Mouse (Mus musculus) gastrocnemius, postnatal 36 days (tissue): ENCODE measurements at regions not wholly inside any gene's neighbourhood (a gene's known extent, or its start where the extent isn't known, plus 50 kb on each side); places are given as distances from the start of the nearest gene placed in this dataset.

Source experiments
- DNase-seq, 2 experiments: peaks; one replicate each; pipeline ENCODE4 v3.0.0; 2022
- intact Hi-C: fragments of 180-260 bp; cut with DNase I; formaldehyde crosslinking; loops from one replicate; pipeline ENCODE4 v1.15.1; 2025

- no peak for DNase-seq
- intact Hi-C loops = no loop called here
Observed at GRCm38 (mm10) chr15:67336294-67337039, 835.8 kb upstream of the Lrrc6 start.

DNA sequence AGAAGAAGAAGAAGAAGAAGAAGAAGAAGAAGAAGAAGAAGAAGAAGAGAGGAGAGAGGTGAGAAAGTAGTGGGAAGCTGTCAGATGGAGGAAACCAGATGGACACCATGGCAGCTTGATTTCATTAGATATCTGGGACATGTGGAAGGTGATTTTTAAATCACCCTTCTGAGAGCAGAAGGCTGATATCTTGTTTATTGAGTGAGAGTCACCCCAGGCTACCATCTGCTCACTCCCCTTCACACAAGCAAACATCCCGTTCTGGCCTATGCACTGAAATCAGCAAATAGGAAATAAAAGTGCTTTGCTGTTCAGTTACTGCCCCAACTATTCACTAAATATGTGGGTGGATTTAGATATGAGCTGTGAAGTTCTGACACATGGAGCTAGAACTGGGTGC is 831.8 kb upstream of the Lrrc6 start:
- intact Hi-C loops = no loop called here
- no peak for DNase-seq

GRCm38 (mm10) chr15:67320292-67320691 is 819.6 kb upstream of the Lrrc6 start:
- no peak for DNase-seq
- intact Hi-C loops = no loop called here

DNA sequence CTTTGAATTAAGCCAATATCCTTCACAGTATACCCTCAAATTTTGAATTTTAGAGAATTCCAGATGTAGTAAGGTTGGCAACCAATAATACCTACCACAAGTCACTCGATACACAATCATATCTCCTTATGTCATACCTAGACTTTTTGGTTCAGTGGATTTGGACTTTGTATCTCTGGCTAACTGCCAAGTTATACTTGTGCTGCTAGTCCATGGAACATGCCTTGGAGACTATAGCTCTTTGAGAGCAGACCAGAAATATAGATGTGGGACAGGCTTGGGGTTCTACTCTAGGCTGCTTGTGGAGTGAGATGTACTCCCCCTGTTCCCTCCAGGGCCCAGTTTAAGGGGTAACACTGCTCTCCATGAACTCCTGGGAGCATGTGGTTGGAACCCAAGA is 814.5 kb upstream of the Lrrc6 start:
- DNase-seq = no peak
- intact Hi-C loops = no loop called here

GRCm38 (mm10) chr15:67313648-67314047 is 812.9 kb upstream of the Lrrc6 start:
- no peak for DNase-seq
- intact Hi-C loops = loop anchor here (5.0 kb wide), 1 partner anchor 279 kb away; no protein-coding TSS in a partner anchor

DNA sequence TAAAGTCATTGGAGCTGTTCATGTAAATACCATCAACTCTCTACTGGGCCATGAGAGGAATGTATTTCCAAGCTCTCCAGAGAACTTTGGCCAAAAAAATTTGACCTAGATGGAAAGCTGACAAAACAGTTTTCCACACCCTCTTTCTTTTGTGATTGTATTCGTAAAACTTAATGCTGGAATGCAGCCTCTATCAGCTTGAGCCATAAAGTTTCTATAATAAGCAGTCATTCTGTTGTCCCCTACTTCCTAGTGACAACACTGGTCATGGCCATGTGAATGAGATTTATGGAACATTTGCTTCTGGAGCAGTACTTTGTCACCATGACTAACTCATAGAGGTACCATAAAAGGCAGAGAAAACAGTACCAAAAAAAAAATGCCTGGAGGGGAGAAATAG is 805.0 kb upstream of the Lrrc6 start:
- intact Hi-C loops = no loop called here
- DNase-seq = no peak

DNA sequence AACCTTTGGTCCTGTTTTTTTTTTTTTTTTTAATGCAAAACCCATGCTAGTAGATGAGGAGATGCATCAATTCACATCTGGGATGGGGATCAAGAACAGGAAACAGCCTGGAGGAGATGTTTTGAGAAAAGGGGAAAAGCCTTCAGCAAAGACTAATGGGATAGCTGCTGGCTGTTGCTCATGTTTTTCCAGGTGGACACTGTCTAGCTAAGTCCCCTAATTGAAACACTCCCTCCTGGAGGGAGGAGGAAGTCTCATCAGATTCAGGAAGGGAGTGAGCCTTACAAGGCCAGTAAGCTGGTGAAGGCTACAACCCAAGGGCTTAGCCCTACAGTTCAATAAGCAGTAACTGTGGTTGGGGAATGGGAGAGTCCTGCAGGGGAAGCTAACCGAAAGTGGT is 803.1 kb upstream of the Lrrc6 start:
- no peak for DNase-seq

GRCm38 (mm10) chr15:67301871-67302363 is 801.2 kb upstream of the Lrrc6 start:
- peak; percentile 21 to 23 for DNase-seq
- intact Hi-C loops = no loop called here

More for the DNA sequence above, 803.1 kb upstream of the Lrrc6 start:
- intact Hi-C loops = no loop called here

GRCm38 (mm10) chr15:67301024-67301423 is 800.3 kb upstream of the Lrrc6 start:
- intact Hi-C loops = no loop called here

DNA sequence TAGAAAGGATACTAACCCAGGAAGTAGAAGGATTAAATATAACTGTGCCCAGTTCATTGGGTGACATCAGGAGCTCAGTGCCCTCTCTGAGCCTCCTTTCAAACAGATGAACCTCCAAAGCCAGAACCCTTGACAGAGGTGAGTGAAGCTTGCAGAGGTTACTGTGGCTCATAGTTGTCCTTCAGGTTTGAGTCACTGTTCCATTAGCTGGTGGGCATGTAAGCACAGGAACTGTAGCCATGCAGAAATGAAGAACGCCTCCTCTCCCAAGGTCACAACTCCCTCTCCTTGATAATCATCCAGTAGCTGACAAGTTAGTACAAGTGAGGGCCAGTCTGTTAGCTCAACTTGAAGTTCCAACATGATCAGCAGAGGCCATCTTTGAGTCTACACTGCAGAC is 794.1 kb upstream of the Lrrc6 start:
- intact Hi-C loops = no loop called here
- DNase-seq = no peak

More at GRCm38 (mm10) chr15:67301024-67301423, 800.3 kb upstream of the Lrrc6 start:
- no peak for DNase-seq

DNA sequence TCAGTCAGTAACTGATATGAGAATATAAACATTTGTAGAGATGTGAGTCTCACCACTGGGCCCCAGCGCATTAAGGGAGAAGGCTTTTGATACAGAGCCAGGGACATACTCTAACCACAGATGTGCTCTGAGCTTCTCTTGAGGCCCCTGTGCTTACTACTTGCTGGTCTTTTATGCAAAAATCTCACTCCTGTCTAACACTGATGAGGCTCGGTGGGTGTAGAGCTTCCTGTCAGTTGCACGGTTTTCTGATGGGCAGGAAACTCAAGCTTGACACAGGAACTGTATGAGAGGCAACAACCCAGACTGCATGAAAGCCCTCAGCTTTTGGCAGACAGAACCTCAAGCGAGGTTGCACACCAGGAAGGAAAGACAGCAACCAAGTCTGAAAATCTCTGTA is 789.0 kb upstream of the Lrrc6 start:
- intact Hi-C loops = no loop called here
- DNase-seq = no peak

GRCm38 (mm10) chr15:67284941-67285340 is 784.2 kb upstream of the Lrrc6 start:
- DNase-seq = no peak
- intact Hi-C loops = no loop called here

GRCm38 (mm10) chr15:67283275-67283972 is 782.7 kb upstream of the Lrrc6 start:
- DNase-seq = no peak
- intact Hi-C loops = no loop called here

- intact Hi-C loops = no loop called here
- DNase-seq = no peak
Observed at GRCm38 (mm10) chr15:67278869-67279268, 778.2 kb upstream of the Lrrc6 start.

- no peak for DNase-seq
- intact Hi-C loops = no loop called here
Observed at GRCm38 (mm10) chr15:67275058-67275457, 774.3 kb upstream of the Lrrc6 start.

- intact Hi-C loops = no loop called here
- DNase-seq = no peak
Observed at GRCm38 (mm10) chr15:67272397-67272796, 771.7 kb upstream of the Lrrc6 start.

DNA sequence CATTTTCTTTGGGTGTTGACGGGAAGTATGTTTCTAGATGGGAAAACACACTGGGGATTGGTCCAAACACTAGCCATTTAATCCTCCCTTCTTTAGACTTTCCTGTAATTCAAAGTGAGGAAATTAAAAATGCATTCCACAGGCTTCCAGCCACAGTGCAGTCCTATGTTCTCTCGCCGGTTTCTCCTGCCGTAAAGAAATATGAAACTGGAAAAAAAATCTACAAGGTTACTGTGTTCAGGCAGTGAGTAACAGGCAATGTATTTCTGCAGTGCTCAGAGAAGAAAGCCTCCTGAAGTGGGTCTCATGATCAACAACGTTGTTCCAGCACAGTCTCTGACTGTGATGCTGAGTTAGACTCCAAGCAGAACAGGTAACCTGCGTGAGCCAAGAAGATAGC is 763.0 kb upstream of the Lrrc6 start:
- intact Hi-C loops = no loop called here
- no peak for DNase-seq

- intact Hi-C loops = no loop called here
- DNase-seq = no peak
Observed at GRCm38 (mm10) chr15:67263313-67263712, 762.6 kb upstream of the Lrrc6 start.

DNA sequence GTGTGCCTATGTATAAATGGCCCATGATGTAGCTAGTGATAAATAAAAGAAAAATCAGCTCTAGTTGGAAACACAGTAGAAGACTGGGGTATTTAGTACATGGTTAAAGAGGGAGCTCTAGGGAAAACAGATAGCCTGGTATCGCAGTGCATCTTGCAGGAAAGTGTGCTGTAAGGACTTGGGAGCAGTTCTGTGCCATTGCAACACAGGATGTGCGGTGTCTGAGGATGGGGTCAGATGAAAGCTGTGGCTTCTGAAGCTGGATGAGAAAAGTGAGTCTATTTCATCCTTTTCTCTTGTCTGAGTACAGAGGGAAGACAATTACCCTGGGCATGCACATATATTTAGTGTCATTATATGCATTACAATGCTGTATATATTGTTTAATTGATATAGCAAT is 761.6 kb upstream of the Lrrc6 start:
- intact Hi-C loops = no loop called here
- no peak for DNase-seq

GRCm38 (mm10) chr15:67260666-67261065 is 760.0 kb upstream of the Lrrc6 start:
- no peak for DNase-seq
- intact Hi-C loops = no loop called here

GRCm38 (mm10) chr15:67249147-67249546 is 748.4 kb upstream of the Lrrc6 start:
- intact Hi-C loops = no loop called here
- no peak for DNase-seq

GRCm38 (mm10) chr15:67248471-67248870 is 747.8 kb upstream of the Lrrc6 start:
- no peak for DNase-seq
- intact Hi-C loops = no loop called here
